Mouse (Mus musculus) cerebellum, postnatal 25 days (tissue): Measurements from ENCODE around the gene Stk16.
"Not testable (repeated sequence)": the region's sequence is repeated elsewhere in the genome, so short reads cannot be mapped to it uniquely, and the experiment has no call there.

ENCODE experiments used
- DNase-seq, 2 experiments: peaks; one replicate each; pipeline ENCODE4 v3.0.0; 2021; ENCODE audit warnings: mixed read lengths in 2 of 2

Gene Stk16

DNA sequence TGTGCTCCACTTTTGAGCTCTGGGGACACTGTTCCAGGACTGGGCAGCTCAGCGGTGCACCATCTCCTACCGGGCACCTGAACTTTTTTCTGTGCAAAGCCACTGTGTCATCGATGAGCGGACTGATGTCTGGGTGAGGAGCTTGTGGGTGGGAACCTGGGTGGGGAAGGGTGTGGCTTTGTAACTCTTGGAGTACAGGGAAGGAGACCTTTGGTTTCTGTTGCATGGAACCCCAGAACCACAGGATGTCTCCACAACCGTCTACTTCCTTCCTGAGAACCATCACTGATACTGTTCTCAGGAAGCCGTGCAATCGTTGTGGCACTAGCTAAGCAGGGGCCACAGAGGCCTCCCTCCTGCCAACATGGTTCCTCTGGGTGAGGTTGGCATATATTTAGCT, 2.5 kb downstream of the Stk16 start:
- DNase-seq = no peak

DNA sequence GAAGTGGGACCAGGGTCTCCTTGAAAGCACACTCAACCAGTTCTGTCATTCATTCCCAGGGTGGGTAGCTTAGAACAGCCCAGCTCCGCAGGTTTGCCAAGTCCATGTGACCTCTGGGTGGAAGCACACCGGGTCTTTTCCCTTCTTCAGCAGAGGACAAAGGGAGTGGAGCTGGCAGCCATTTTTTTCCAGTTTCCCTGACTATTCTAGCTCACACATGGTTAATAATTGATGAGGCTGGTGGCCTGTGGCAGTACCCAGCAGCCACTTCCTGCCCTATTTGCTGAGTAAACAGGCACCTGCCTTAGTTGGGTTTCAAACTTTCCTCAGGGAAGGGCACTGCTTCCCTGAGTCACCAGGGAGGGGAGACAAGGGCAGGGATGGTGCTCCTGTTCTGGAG, 3.8 kb downstream of the Stk16 start:
- no peak for DNase-seq

GRCm38 (mm10) chr1:75214886-75215285, 4.2 kb downstream of the Stk16 start:
- DNase-seq = peak in 1 of 2 experiments; percentile 55

- DNase-seq = peak; percentile 28 to 37
Observed at GRCm38 (mm10) chr1:75215785-75216184, 5.1 kb downstream of the Stk16 start.

DNA sequence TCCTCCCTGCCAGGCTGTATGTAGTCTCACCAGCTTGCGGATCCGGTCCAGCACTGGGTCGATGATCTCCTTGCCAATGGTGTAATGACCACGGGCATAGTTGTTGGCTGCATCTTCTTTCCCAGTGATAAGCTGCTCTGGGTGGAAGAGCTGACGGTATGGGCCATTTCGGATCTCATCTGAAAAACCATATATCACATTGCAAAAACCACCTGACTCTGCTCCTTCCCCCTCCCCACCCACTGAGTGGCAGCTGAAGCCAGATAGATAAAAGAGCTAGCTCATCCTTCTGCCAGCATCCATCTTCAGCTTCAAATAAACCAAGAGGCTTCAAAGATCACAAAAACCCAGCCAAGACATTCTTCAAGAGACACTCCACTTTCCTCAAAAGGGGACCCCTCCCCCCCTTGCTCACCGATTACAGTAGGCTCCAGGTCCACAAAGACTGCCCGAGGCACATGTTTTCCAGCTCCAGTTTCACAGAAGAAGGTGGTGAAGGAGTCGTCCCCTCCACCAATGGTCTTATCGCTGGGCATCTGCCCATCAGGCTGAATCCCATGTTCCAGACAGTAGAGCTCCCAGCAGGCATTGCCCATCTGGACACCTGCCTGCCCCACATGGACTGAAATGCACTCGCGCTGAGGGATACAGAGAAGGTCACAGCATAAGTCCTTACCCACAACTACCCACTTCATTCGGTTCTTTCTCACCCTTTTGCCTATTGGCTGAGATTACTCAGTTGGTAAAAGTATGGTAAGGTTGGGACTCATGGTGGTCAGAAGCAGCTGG, 6.4 kb downstream of the Stk16 start:
- peak; percentile 69 to 73 for DNase-seq

DNA sequence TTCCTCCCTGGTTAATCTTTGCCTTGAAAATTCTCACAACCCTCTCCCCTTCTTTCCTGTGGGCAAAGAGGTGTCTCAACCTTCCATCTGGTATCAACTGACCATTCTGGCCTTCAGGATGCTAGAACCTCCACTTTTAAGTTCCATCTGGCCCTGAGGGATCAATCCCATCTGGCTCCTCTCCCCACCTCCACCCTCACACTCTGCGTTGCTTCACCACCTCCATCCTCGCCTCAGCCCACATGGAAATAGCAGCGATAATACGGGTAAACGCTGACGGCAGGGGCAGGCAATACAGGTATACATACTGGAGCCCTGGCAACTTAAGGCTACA, 7.2 kb downstream of the Stk16 start:
- DNase-seq = no peak

GRCm38 (mm10) chr1:75218227-75219001, 7.8 kb downstream of the Stk16 start:
- DNase-seq = peak; percentile 93 to 96

DNA sequence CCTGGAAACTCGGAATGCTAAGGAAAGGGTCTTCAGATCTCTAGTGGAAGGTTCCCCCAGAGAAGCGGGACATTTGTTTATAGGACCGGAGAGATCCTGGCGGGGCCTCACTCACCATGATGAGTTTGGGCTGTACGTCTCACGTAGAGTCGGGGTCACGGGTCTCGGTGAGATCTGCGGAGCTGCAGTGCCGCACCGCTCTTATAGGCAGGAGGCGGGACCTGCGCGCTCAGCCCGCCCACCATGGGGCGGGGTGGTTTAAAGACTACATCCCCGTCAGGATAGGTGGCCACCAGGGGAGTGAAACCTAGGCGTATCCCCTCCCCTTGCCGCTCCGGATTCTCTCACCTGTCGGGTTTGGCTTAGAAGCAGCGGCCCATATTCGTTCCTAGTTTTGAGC, 8.4 kb downstream of the Stk16 start:
- DNase-seq = peak; percentile 98

DNA sequence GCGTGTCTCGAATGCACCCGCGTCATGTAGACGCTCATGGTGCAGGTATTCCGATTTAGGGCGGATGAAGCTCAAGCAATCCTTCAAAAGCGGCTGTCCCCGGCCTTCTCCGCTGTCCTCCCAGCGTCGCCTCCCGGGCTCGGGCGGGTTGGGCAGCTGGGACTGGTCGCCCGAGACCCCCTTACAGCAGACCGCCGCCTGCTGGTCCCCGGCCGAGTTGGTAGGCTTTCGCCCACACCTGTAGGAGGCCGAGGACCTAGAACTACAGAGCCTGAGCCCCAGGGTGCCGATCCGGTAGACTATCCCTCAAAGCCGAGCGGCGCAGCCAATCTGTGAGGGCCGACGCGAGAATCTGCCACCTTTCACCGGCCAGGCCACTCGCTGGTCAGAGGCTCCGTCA, 8.9 kb downstream of the Stk16 start, which contains the start of gene Tuba4a:
Gene Tuba4a (minus strand): TSS at position 335 of the 400 bp plus-strand sequence.
- peak in 1 of 2 experiments; percentile 79 for DNase-seq

GRCm38 (mm10) chr1:75221538-75221937, 10.9 kb downstream of the Stk16 start:
- no peak for DNase-seq

DNA sequence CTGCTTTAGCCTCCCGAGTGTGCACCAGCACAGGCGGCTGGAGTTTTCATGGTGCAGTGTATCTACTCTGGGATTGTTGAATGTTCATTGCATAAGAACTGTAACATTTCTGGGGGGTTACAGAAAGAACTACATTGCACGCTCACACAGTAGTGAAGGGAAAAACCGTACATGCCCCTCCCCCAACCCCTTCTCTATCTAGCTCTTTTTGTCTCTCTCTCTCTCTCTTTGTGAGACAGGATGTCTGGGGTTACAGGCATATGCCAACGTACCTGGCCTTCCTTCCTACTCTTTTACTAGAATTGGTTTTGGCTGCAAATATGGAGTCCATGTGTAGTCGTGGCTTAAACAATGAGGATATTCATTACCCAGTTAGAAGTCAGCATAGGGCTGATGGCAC, 12.3 kb downstream of the Stk16 start:
- no peak for DNase-seq

DNA sequence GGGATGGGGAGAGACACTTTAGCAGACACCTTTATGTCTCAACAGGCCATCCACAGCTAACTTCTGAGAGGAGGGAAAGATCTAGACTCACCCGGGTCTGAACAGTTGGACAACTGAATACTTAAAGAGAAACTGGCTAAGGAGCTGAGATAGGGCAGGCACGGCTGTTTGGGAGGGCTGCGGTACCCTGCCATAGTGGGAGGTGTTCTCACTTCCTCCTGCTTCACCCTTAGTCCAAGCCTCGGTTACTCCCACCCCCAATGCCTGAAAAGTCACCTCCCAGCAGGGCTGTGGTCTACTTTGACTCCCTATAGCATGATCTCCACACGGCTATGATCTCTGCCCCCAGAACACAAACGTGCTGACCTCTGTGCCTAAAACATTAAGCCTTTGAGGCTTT, 12.9 kb downstream of the Stk16 start:
- DNase-seq = no peak

DNA sequence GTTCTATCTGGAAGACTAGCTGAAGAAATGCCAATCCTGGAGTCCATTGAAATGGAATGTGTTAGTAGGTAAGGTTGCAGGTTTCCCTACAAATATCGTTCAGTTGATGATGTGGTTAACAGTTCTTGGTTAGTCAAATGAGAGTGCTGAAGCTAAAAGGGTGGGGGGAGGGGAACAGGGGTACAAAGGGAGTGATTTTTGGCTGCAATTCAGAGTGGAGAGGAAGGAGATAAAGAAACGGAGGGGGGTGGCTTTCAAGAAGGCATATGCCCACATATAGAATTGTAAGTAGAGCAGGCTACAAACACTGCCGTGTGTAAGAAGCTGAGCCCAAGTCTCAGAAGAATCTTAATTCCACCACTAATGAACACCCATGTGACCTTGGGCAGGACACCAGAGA, 14.8 kb downstream of the Stk16 start:
- no peak for DNase-seq

GRCm38 (mm10) chr1:75226138-75226537, 15.5 kb downstream of the Stk16 start:
- no peak for DNase-seq

DNA sequence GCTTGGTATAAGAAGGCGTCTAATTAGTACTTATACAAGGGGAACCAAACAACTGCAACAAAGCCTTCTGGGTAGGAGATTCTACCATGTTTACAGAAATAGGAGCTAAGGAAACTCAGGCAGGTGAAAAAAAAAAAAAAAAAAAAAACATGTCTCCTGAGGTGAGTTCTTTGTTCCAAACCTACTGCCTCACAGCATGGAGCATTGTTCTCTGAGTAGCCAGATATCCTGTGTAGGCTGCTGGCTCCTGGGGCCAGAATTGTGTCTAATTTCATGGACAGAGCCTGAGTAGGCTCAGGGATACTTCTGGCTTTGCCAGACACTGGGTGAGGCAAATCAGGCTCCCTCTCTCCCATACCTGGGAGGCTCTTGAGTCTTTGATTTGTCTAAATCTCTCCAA, 17.0 kb downstream of the Stk16 start:
- no peak for DNase-seq

GRCm38 (mm10) chr1:75229158-75229557, 18.5 kb downstream of the Stk16 start:
- no peak for DNase-seq

GRCm38 (mm10) chr1:75230335-75230994, 19.8 kb downstream of the Stk16 start:
- no peak for DNase-seq

- no peak for DNase-seq
Observed at GRCm38 (mm10) chr1:75231224-75231623, 20.6 kb downstream of the Stk16 start.

- no peak for DNase-seq
Observed at GRCm38 (mm10) chr1:75231664-75232152, 21.1 kb downstream of the Stk16 start, which contains the start of gene A630095N17Rik. TSS of gene A630095N17Rik (minus strand) at chr1:75232102.

DNA sequence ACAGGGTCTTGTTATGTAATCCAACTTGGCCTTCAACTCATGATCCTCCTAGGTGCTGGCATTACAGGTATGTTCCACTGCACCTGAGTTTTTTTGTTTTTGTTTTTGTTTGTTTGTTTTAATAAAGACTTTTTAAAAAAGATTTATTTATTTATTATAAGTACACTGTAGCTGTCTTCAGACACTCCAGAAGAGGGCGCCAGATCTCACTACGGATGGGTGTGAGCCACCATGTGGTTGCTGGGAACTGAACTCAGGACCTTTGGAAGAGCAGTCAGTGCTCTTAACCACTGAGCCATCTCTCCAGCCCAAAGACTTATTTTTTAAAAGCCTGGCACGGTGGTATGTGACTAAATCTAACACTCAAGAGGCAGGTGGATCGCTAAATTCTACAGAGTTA, 21.9 kb downstream of the Stk16 start:
- not testable (repeated sequence) for DNase-seq

DNA sequence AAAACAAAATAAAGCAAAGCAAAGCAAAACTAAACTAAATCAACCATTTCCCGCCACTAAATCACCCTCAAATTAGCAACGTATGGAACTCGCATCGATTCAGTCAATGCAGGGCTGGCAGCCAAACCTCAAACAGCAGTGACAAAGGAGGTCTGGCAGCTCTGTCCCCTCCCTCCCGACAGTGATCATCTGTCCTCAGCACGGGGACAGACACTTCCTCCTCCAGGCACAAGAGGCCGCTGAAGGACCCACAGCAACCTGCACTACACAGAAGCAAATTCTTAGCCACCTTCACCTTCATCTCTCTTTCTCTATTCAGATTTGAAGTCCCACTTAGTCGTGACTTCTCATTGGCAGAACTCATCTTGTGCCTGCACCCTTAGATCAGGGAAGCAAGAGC, 24.0 kb downstream of the Stk16 start:
- peak; percentile 79 to 88 for DNase-seq

DNA sequence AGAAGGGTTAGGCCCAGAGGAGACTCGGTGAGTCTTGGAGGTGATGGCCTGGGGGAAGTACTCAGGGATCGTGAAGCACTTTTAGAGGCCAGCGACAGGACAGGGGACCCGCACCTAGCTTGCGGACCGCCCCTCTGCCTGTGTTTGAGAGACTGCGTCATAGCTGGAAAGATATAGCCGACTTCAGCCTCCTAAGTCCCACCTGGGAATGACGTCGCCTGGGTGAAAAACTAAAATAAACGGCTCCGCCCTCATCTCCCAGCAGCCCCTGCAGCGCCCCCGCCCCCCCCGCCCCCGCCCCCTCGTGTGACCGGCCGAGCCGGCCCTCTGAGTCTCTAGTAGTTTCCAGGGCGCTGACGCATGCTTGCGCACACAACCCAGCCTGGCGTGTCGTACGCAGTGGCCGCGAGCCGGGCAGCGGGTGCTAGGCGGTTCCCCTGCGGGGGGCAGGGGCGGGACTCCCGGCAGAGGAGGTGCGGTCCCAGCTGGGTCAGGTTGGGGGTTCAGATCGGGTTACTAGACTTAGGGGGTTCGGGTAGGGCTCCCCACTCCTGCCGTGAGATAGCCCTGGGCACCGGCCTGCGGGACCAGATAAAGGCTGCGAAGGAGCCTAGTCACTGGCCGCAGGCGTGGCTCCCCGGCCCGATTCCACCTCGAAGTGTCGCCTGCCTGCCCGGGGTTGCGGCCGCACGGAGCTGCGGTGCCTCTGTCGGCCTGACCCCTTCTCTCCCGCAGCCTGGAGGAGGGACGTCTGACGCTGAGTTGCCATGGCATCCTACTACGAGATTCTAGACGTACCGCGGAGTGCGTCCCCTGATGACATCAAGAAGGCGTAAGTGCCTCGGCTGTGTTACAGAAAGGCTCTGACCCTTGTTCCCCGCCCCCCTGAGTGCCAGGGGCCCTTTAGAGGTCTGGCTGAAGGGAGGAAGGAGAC, 25.7 kb downstream of the Stk16 start, which contains the start of gene Dnajb2:
Gene Dnajb2 (plus strand): TSS at position 290 of the 934 bp plus-strand sequence.
- DNase-seq = peak; percentile 91 to 94
